Mouse (Mus musculus): ENCODE data around the gene Nbl1.
A peak's percentile ranks its signal among the peaks of the same experiment; 100 is the strongest.

Gene Nbl1

GRCm38 (mm10) chr4:139092356-139093195 lies at the start of gene Nbl1:
TSS of gene Nbl1 (minus strand) at chr4:139092993.
- peak; percentile 52 for DNase-seq (ENCODE audit: low spot score)

GRCm38 (mm10) chr4:139141785-139142184 lies 49.0 kb upstream of the Nbl1 start:
- no peak for DNase-seq (ENCODE audit: low spot score)

GRCm38 (mm10) chr4:139140267-139140666 lies 47.5 kb upstream of the Nbl1 start:
- DNase-seq (ENCODE audit: low spot score): no peak

- DNase-seq (ENCODE audit: low spot score): no peak
Observed at GRCm38 (mm10) chr4:139136011-139136410, 43.2 kb upstream of the Nbl1 start.

- DNase-seq (ENCODE audit: low spot score): no peak
Observed at GRCm38 (mm10) chr4:139133109-139133508, 40.3 kb upstream of the Nbl1 start.

GRCm38 (mm10) chr4:139131858-139132672 lies 39.3 kb upstream of the Nbl1 start:
- peak; percentile 55 for DNase-seq (ENCODE audit: low spot score)

GRCm38 (mm10) chr4:139130701-139131549 lies 38.1 kb upstream of the Nbl1 start, which contains the start of gene Minos1:
TSS of gene Minos1 (minus strand) at chr4:139131113.
- DNase-seq (ENCODE audit: low spot score): peak; percentile 98

- DNase-seq (ENCODE audit: low spot score): no peak
Observed at GRCm38 (mm10) chr4:139129806-139130700, 37.3 kb upstream of the Nbl1 start.

GRCm38 (mm10) chr4:139126475-139126874 lies 33.7 kb upstream of the Nbl1 start:
- no peak for DNase-seq (ENCODE audit: low spot score)

GRCm38 (mm10) chr4:139124940-139125339 lies 32.1 kb upstream of the Nbl1 start:
- no peak for DNase-seq (ENCODE audit: low spot score)

- DNase-seq (ENCODE audit: low spot score): no peak
Observed at GRCm38 (mm10) chr4:139122557-139122956, 29.8 kb upstream of the Nbl1 start.

GRCm38 (mm10) chr4:139120998-139121397 lies 28.2 kb upstream of the Nbl1 start:
- DNase-seq (ENCODE audit: low spot score): no peak

GRCm38 (mm10) chr4:139120281-139120814 lies 27.6 kb upstream of the Nbl1 start:
- DNase-seq (ENCODE audit: low spot score): no peak

- no peak for DNase-seq (ENCODE audit: low spot score)
Observed at GRCm38 (mm10) chr4:139116356-139117063, 23.7 kb upstream of the Nbl1 start.

- no peak for DNase-seq (ENCODE audit: low spot score)
Observed at GRCm38 (mm10) chr4:139115721-139116120, 22.9 kb upstream of the Nbl1 start.

GRCm38 (mm10) chr4:139112482-139112881 lies 19.7 kb upstream of the Nbl1 start:
- DNase-seq (ENCODE audit: low spot score): no peak

- DNase-seq (ENCODE audit: low spot score): no peak
Observed at GRCm38 (mm10) chr4:139111421-139111820, 18.6 kb upstream of the Nbl1 start.

GRCm38 (mm10) chr4:139110858-139111257 lies 18.1 kb upstream of the Nbl1 start:
- DNase-seq (ENCODE audit: low spot score): no peak

- no peak for DNase-seq (ENCODE audit: low spot score)
Observed at GRCm38 (mm10) chr4:139105453-139105852, 12.7 kb upstream of the Nbl1 start.

- DNase-seq (ENCODE audit: low spot score): no peak
Observed at GRCm38 (mm10) chr4:139101546-139101945, 8.8 kb upstream of the Nbl1 start.

Data from testis, postnatal 14 days (tissue).